Mouse (Mus musculus) CD8-positive naive resting alpha-beta T cell, adult 2 months (primary cell): Measurements from ENCODE around the gene Gpm6b.

ENCODE experiments used
- DNase-seq, 2 experiments: peaks; one replicate each; pipeline ENCODE4 v3.0.0; 2022; ENCODE audit warnings: low read depth in 2 of 2, low spot score in 2 of 2

Gene Gpm6b

GRCm38 (mm10) chrX:166238831-166239460 is at the start of gene Gpm6b:
Gene Gpm6b (plus strand): TSS chrX:166238911.
- DNase-seq = no peak

- no peak for DNase-seq
Measured at GRCm38 (mm10) chrX:166196327-166196726, 42.4 kb upstream of the Gpm6b start.

- no peak for DNase-seq
Measured at GRCm38 (mm10) chrX:166198266-166198665, 40.4 kb upstream of the Gpm6b start.

GRCm38 (mm10) chrX:166199812-166200211 is 38.9 kb upstream of the Gpm6b start:
- no peak for DNase-seq

- no peak for DNase-seq
Measured at GRCm38 (mm10) chrX:166214576-166214975, 24.1 kb upstream of the Gpm6b start.

GRCm38 (mm10) chrX:166216248-166216647 is 22.5 kb upstream of the Gpm6b start:
- no peak for DNase-seq

- no peak for DNase-seq
Measured at GRCm38 (mm10) chrX:166216720-166217119, 22.0 kb upstream of the Gpm6b start.

- no peak for DNase-seq
Measured at GRCm38 (mm10) chrX:166219331-166219730, 19.4 kb upstream of the Gpm6b start.

GRCm38 (mm10) chrX:166226856-166227255 is 11.9 kb upstream of the Gpm6b start:
- no peak for DNase-seq

- no peak for DNase-seq
Measured at GRCm38 (mm10) chrX:166229750-166230149, 9.0 kb upstream of the Gpm6b start.

GRCm38 (mm10) chrX:166230515-166231267 is 8.0 kb upstream of the Gpm6b start:
- DNase-seq = no peak

GRCm38 (mm10) chrX:166236131-166236530 is 2.6 kb upstream of the Gpm6b start:
- DNase-seq = no peak

GRCm38 (mm10) chrX:166239520-166239919 is 809 bp downstream of the Gpm6b start:
- DNase-seq = no peak

GRCm38 (mm10) chrX:166240751-166241150 is 2.0 kb downstream of the Gpm6b start:
- no peak for DNase-seq

- no peak for DNase-seq
Measured at GRCm38 (mm10) chrX:166243261-166243885, 4.7 kb downstream of the Gpm6b start.

GRCm38 (mm10) chrX:166271489-166271888 is 32.8 kb downstream of the Gpm6b start:
- no peak for DNase-seq

GRCm38 (mm10) chrX:166272646-166273045 is 33.9 kb downstream of the Gpm6b start:
- DNase-seq = no peak

GRCm38 (mm10) chrX:166279861-166280260 is 41.1 kb downstream of the Gpm6b start:
- DNase-seq = no peak

- no peak for DNase-seq
Measured at GRCm38 (mm10) chrX:166286760-166287483, 48.2 kb downstream of the Gpm6b start.

GRCm38 (mm10) chrX:166291266-166291665 is 52.6 kb downstream of the Gpm6b start:
- no peak for DNase-seq

- DNase-seq = no peak
Measured at GRCm38 (mm10) chrX:166293465-166293864, 54.8 kb downstream of the Gpm6b start.

GRCm38 (mm10) chrX:166302791-166303190 is 64.1 kb downstream of the Gpm6b start:
- DNase-seq = no peak
